Mouse (Mus musculus): Measurements from ENCODE around the gene Gdpd1. TPM values are rescaled to one million over a fixed set of nuclear protein-coding genes. Genes with fewer than 3 reads are reported as not detected.

Gdpd1 gene
- polyA plus RNA-seq, 1 experiment = 1.2 TPM

DNA sequence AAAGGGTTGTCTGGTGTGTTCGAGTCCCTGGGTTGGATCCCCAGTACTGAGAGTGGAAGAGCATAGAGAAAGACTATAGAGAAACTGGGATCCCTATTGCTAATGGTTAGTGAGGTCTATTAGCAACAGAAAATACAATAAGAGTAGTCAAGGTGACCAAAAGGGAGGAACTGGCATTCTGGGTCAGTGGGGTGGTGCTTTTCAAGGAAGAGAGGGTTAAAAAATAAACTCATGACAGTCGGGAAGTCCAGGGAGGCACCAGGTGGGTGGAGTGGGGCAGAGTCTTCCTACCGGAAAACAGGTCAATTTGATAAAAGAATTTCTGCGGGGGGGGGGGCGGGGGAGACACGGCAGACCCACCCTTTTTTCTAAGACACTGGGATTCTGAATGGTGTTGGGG, 79.5 kb downstream of the Gdpd1 start:
- TF ChIP-seq GATA1 (IDR thresholded peaks at IDR 0.05; ENCODE audit: borderline replicate concordance, low read length) = no peak
- TF ChIP-seq FLI1 (IDR thresholded peaks at IDR 0.05; ENCODE audit: low read length) = no peak
- Histone ChIP-seq H3K36me3 (replicated peaks; ENCODE audit: low read length) (no peaks in the 10 kb centered on the region), H3K4me1 (peaks cover 48% of the 10 kb centered on the region), H3K4me3 (replicated peaks) (peak overlapping the region; percentile 96), H3K27me3 (replicated peaks) (peaks cover 36% of the 10 kb centered on the region), H3K9me3 (no peaks in the 10 kb centered on the region)

DNA sequence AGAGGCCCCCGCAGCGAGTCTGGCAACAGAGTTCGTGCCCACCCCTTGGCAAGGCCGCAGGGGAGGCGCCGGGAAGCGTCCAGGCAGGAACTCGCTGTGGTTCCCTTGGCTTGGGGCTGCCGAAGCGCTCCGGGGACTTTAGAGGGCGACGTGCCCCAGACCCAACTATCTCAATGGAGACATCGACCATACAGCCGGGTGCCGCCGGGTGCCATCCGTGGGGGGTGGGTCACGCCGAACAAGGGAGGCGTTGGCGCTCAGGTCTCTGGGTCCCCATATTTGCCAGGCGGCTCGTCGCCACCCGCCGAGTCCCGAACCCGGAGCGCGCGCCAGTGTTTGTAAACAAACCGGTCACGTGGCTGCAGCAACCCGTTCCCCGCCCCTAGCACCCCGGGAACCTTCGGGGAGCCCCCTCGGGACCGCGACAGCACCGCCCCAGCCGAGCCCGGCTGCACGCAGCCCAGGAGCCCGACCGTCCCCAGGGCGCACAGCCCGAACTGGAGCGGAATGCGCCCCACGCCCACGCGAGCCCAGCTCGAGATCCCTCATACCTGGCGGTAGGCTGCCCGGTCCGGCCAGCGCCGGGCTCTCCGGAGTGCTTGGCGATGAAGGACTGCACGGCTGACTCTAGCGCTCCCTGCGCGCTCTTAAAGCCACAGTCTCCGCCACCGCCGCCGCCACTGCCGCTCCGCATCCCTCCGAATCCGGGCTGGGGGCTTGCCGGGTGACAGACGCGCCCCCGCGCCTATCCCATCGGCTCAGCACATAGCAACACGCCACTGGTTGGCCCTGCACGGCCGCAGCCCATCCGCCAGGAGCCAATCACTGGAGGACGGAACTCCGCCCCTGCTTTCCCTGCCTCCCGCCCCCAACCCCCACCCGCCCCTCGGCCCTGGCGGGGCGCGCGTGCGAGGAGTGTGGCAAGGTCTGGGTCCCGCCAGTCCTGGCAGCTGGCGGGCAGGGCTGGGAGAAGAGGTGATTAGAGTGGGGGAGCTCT, 80.5 kb downstream of the Gdpd1 start, which contains the start of gene Ypel2:
TSS of gene Ypel2 (minus strand) at position 667 of the 997 bp plus-strand sequence.
- no peak for TF ChIP-seq FLI1 (IDR thresholded peaks at IDR 0.05; ENCODE audit: low read length)
- TF ChIP-seq GATA1 (IDR thresholded peaks at IDR 0.05; ENCODE audit: borderline replicate concordance, low read length) = no peak
- Histone ChIP-seq H3K9me3 (no peaks in the 10 kb centered on the region), H3K4me3 (replicated peaks) (peak within 1 kb of the TSS; percentile 96), H3K36me3 (replicated peaks; ENCODE audit: low read length) (no peaks in the 10 kb centered on the region), H3K27me3 (replicated peaks) (peaks cover 37% of the 10 kb centered on the region), H3K4me1 (peaks cover 48% of the 10 kb centered on the region)

DNA sequence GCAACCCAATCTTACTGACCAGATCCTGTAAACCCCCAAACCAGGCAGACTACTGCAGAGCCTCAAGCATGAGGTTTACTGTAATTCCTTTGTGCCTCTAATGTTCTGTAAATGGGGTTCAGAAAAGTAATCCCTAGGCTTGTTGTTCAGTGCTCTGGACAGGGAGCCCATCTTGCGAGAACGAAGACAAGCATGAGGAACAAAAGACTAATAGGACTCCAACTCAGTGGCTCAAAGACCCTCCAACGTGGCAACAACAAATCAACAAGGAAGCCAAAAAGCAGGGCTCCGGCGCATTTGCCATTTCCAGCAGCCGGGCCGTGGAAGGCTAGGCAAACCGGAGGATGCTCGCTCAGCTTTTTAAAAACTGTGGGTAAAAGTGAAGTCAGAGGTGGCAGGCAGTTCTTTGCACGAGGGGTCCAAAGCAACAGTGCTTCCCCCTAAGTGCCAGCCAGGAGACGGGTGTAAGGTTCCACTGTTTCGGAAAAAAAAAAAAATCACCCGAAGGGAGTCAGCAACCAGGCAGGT, 81.3 kb downstream of the Gdpd1 start:
- Histone ChIP-seq H3K4me3 (replicated peaks) (peak overlapping the region; percentile 96), H3K36me3 (replicated peaks; ENCODE audit: low read length) (no peaks in the 10 kb centered on the region), H3K27me3 (replicated peaks) (peaks cover 34% of the 10 kb centered on the region), H3K9me3 (no peaks in the 10 kb centered on the region), H3K4me1 (peaks cover 49% of the 10 kb centered on the region)
- TF ChIP-seq FLI1 (IDR thresholded peaks at IDR 0.05; ENCODE audit: low read length) = no peak
- no peak for TF ChIP-seq GATA1 (IDR thresholded peaks at IDR 0.05; ENCODE audit: borderline replicate concordance, low read length)

- H3K27me3 ChIP-seq (replicated peaks) = peaks cover 40% of the 10 kb centered on the region
- H3K36me3 ChIP-seq (replicated peaks; ENCODE audit: low read length) = no peaks in the 10 kb centered on the region
- TF ChIP-seq GATA1 (IDR thresholded peaks at IDR 0.05; ENCODE audit: borderline replicate concordance, low read length) = no peak
- TF ChIP-seq FLI1 (IDR thresholded peaks at IDR 0.05; ENCODE audit: low read length) = no peak
- peak overlapping the region; percentile 74 for H3K4me3 ChIP-seq (replicated peaks)
- H3K9me3 ChIP-seq = no peaks in the 10 kb centered on the region
- peaks cover 51% of the 10 kb centered on the region for H3K4me1 ChIP-seq
Measured at GRCm38 (mm10) chr11:86991241-86991640, 82.6 kb downstream of the Gdpd1 start.

- no peaks in the 10 kb centered on the region for H3K9me3 ChIP-seq
- H3K36me3 ChIP-seq (replicated peaks; ENCODE audit: low read length) = no peaks in the 10 kb centered on the region
- TF ChIP-seq GATA1 (IDR thresholded peaks at IDR 0.05; ENCODE audit: borderline replicate concordance, low read length) (no peak), FLI1 (IDR thresholded peaks at IDR 0.05; ENCODE audit: low read length) (no peak)
Measured at GRCm38 (mm10) chr11:86990309-86990708, 83.6 kb downstream of the Gdpd1 start.

GRCm38 (mm10) chr11:86984990-86985389, 88.9 kb downstream of the Gdpd1 start:
- Histone ChIP-seq H3K4me1 (peaks cover 31% of the 10 kb centered on the region), H3K36me3 (replicated peaks; ENCODE audit: low read length) (no peaks in the 10 kb centered on the region), H3K9me3 (no peaks in the 10 kb centered on the region), H3K4me3 (replicated peaks) (no peak overlapping the region), H3K27me3 (replicated peaks) (peaks cover 29% of the 10 kb centered on the region)
- TF ChIP-seq FLI1 (IDR thresholded peaks at IDR 0.05; ENCODE audit: low read length) (no peak), GATA1 (IDR thresholded peaks at IDR 0.05; ENCODE audit: borderline replicate concordance, low read length) (no peak)

More at GRCm38 (mm10) chr11:86990309-86990708, 83.6 kb downstream of the Gdpd1 start:
- Histone ChIP-seq H3K27me3 (replicated peaks) (peaks cover 46% of the 10 kb centered on the region), H3K4me1 (peaks cover 43% of the 10 kb centered on the region), H3K4me3 (replicated peaks) (no peak overlapping the region)

Other genes with a start within 250 kb of the Gdpd1 start
- gene Ypel2, start 80.4 kb downstream of the Gdpd1 start, polyA plus RNA-seq (2012; ENCODE audit: insufficient read depth, low replicate concordance) = 1.7 and 4.5 TPM in 2 replicates
- 2.3 TPM in 1 of 2 replicates, not detected in the other for gene Smg8, start 12.7 kb upstream of the Gdpd1 start, polyA plus RNA-seq (2012; ENCODE audit: insufficient read depth, low replicate concordance)
- 0.71 and 0.74 TPM in 2 replicates for gene Prr11, start 34.6 kb upstream of the Gdpd1 start, polyA plus RNA-seq (2012; ENCODE audit: insufficient read depth, low replicate concordance)
- gene Ska2, start 35.2 kb upstream of the Gdpd1 start, polyA plus RNA-seq (2012; ENCODE audit: insufficient read depth, low replicate concordance) = 0.92 TPM in 1 of 2 replicates, not detected in the other
- gene Trim37, start 53.0 kb upstream of the Gdpd1 start, polyA plus RNA-seq (2012; ENCODE audit: insufficient read depth, low replicate concordance) = 4.1 and 6.3 TPM in 2 replicates

Measured in megakaryocyte, embryonic 14.5 days (primary cell).